Mouse (Mus musculus): Measurements from ENCODE around the gene B3gnt3.

- TF ChIP-seq POLR2A (IDR thresholded peaks at IDR 0.05; ENCODE audit: extremely low read depth, insufficient read depth, low read length) (no peak), CTCF (IDR thresholded peaks at IDR 0.05; ENCODE audit: extremely low read depth, insufficient read depth, low read length) (no peak)
Observed at GRCm38 (mm10) chr8:71687616-71688015, 14.0 kb downstream of the B3gnt3 start.

Measured in cortical plate, adult 2 months (tissue).